Mouse (Mus musculus) CH12.LX (cell line): ENCODE results near the gene Hmga2.

Experiments
- CTCF ChIP-seq, 2 experiments: IDR thresholded peaks in 1 of 2; conservative IDR thresholded peaks in 1 of 2; 2 replicates each; pipeline ENCODE4 v1.5.1; 2011 to 2012; ENCODE audit warnings: low read depth in 2 of 2, low read length in 2 of 2, improper control_type of control experiment in 1 of 2, inconsistent platforms in 1 of 2, mild to moderate bottlenecking in 1 of 2, moderate library complexity in 1 of 2
- MAZ ChIP-seq: IDR thresholded peaks from 2 replicates; pipeline ENCODE4 v1.6.1; 2012; ENCODE audit warnings: low read depth, mild to moderate bottlenecking, inconsistent platforms, low read length, improper control_type of control experiment, moderate library complexity

DNA sequence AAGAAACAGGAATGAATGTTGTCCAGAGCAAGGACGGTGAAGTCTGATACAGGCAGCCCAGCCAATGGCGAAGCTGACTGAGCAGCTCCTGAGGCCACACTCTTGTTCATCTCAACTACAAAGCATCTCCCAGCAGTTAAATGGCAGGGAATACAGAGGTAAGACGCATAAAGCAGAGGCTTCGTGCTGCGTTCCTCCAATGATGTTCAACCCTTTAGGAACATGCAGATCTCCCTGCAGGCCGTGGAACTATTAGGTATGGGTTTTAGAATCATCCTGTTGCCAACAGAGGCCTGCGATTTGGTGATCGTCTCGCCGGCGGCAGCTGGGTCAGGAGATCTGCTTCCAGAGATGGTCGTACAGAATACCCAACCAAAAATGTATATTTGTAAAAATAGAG is 59.6 kb downstream of the Hmga2 start:
- TF ChIP-seq CTCF (conservative IDR thresholded peaks at IDR 0.05 in 1 of 2, IDR thresholded peaks at IDR 0.05 in 1 of 2; ENCODE audit: low read depth in 2 of 2, low read length in 2 of 2) = no peak
- no peak for TF ChIP-seq MAZ
